Mouse (Mus musculus) cerebellum, postnatal 4 days (tissue): ENCODE measurements around the gene Gabrr3.

Experiments
- DNase-seq, 2 experiments: peaks; one replicate each; pipeline ENCODE4 v3.0.0; 2022; ENCODE audit warnings: low spot score in 2 of 2, mixed read lengths in 1 of 2

The Gabrr3 gene

GRCm38 (mm10) chr16:59469846-59470245, 62.7 kb downstream of the Gabrr3 start:
- DNase-seq = no peak

- DNase-seq = peak; percentile 42 to 78
These were observed 64.6 kb downstream of the Gabrr3 start, which contains the start of gene Riox2 for GRCm38 (mm10) chr16:59471637-59472278. Riox2 (plus strand) TSS chr16:59471775.

GRCm38 (mm10) chr16:59472546-59472945, 65.4 kb downstream of the Gabrr3 start:
- DNase-seq = no peak

GRCm38 (mm10) chr16:59474788-59475187, 67.7 kb downstream of the Gabrr3 start:
- DNase-seq = peak; percentile 31 to 63

GRCm38 (mm10) chr16:59477955-59478354, 70.8 kb downstream of the Gabrr3 start:
- no peak for DNase-seq

- DNase-seq = no peak
These were observed 80.1 kb downstream of the Gabrr3 start for GRCm38 (mm10) chr16:59487239-59487638.

- no peak for DNase-seq
These were observed 80.9 kb downstream of the Gabrr3 start for GRCm38 (mm10) chr16:59487975-59488548.

GRCm38 (mm10) chr16:59493199-59493598, 86.1 kb downstream of the Gabrr3 start:
- no peak for DNase-seq

- no peak for DNase-seq
These were observed 90.8 kb downstream of the Gabrr3 start for GRCm38 (mm10) chr16:59497947-59498346.

GRCm38 (mm10) chr16:59499180-59499579, 92.0 kb downstream of the Gabrr3 start:
- DNase-seq = no peak

GRCm38 (mm10) chr16:59509830-59510229, 102.7 kb downstream of the Gabrr3 start:
- DNase-seq = no peak
